ENCODE assay signal across 29 mouse cellular contexts in the genomic region with DNA sequence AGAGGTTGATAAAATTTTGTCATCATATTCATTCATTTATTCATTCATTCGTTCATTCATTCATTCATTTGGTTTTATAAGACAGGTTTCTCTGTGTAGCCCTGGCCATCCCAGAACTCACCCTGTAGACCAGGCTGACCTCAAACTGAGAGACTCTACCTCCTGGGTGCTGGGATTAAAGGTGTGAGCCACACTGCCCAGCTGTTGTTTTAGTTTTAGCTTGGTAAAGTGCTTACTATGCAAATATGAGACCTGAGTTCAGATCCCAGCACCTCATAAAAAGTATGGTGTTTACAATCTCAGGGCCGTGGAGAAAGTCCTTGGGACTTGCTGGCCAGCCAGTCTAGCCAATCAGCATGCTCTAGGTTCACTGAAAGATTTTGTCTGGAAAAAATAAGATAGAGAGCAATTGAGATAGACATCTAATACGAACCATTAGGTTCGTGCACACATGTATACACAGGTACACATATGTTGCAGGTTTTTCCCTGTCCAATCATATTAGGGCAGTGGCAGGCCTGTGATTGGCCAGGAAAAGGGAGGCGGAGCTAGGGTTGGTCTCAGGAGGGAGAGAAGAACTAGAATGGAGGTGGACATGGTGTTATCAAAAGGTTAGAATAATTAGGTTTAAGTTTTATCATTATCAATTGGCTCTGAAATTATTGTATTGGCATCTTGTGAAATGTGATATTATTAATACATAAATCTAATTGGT. TPM values are rescaled to one million over a fixed set of nuclear protein-coding genes. Genes with fewer than 3 reads are reported as not detected.
DNase-seq lines count a peak whose midpoint lies in the region; ATAC-seq and TF ChIP-seq lines count a peak whose summit lies in the region.
"Had no signal": no experiment of that assay in that cellular context is flagged by ENCODE, and none has a peak within 500 bp of the region (broad histone marks: within the 10 kb centered on the region; RNA-seq: fewer than 3 reads in every experiment).

No protein-coding gene starts in this region.

- H3K27me3 ChIP-seq in CH12.LX (replicated peaks), result no peaks in the 10 kb centered on the region
- no peaks in the 10 kb centered on the region for H3K27me3 ChIP-seq in liver, embryonic 11.5 days (replicated peaks; ENCODE audit: control insufficient read depth, insufficient read depth, low read length)
- no peaks in the 10 kb centered on the region for H3K27me3 ChIP-seq in hindbrain, embryonic 12.5 days
- H3K27me3 ChIP-seq: embryonic facial prominence, embryonic 13.5 days; embryonic facial prominence, embryonic 15.5 days; forebrain, embryonic 12.5 days; Patski had no signal

- no peak for TF ChIP-seq POLR2A in CH12.LX (IDR thresholded peaks at IDR 0.05; ENCODE audit: low read depth, low read length)

- TF ChIP-seq CTCF in CH12.LX (conservative IDR thresholded peaks at IDR 0.05 in 1 of 2, IDR thresholded peaks at IDR 0.05 in 1 of 2; ENCODE audit: low read depth in 2 of 2, low read length in 2 of 2), result no peak

- no peak overlapping the region for H3K27ac ChIP-seq in CH12.LX (ENCODE audit: insufficient read depth, low read depth)
- no peak overlapping the region for H3K27ac ChIP-seq in liver, embryonic 11.5 days (ENCODE audit: low read depth, low read length)
- no peak overlapping the region for H3K27ac ChIP-seq in hindbrain, embryonic 12.5 days
- H3K27ac ChIP-seq: embryonic facial prominence, embryonic 13.5 days; embryonic facial prominence, embryonic 15.5 days; forebrain, embryonic 10.5 days; forebrain, embryonic 12.5 days had no signal

- TF ChIP-seq EP300 in CH12.LX (IDR thresholded peaks at IDR 0.05; ENCODE audit: low read length), result no peak

- no peak overlapping the region for H3K4me2 ChIP-seq in CH12.LX (ENCODE audit: insufficient read depth, low read depth, poor library complexity, severe bottlenecking)
- no peak overlapping the region for H3K4me2 ChIP-seq in liver, embryonic 11.5 days
- H3K4me2 ChIP-seq in hindbrain, embryonic 12.5 days (replicated peaks), result no peak overlapping the region
- H3K4me2 ChIP-seq: embryonic facial prominence, embryonic 13.5 days; embryonic facial prominence, embryonic 15.5 days; forebrain, embryonic 12.5 days had no signal

- peaks cover 0 to 21% of the 10 kb centered on the region in 2 experiments; a peak in 2 of 4 replicates for H3K4me1 ChIP-seq in CH12.LX (ENCODE audit: control insufficient read depth in 1 of 2, insufficient read depth in 2 of 2)
- H3K4me1 ChIP-seq in liver, embryonic 11.5 days (replicated peaks; ENCODE audit: control insufficient read depth, insufficient read depth, low read length), result peaks cover 6% of the 10 kb centered on the region
- 0 out of 2 replicates have a peak, but pooled peaks cover 3% of the 10 kb centered on the region for H3K4me1 ChIP-seq in hindbrain, embryonic 12.5 days

- dilution Hi-C loops in CH12.LX (cut with MboI; ENCODE audit: extremely low pct_ligation_motif_present, extremely low pct_unique_long_range_greater_than_20kb, low sequenced_read_pairs), result no loop called here

- no peak for ATAC-seq in liver, embryonic 11.5 days (replicated peaks; ENCODE audit: low FRiP score)
- ATAC-seq in hindbrain, embryonic 12.5 days (ENCODE audit: low FRiP score), result no peak
- ATAC-seq: activated CD4-positive, CD25-positive, alpha-beta regulatory T cell, adult 4 months; CD4-positive, CD25-positive, alpha-beta regulatory T cell, adult 4 months; forebrain, embryonic 14.5 days; forebrain, embryonic 16.5 days; Patski had no signal

- no peak for TF ChIP-seq RAD21 in CH12.LX (IDR thresholded peaks at IDR 0.05; ENCODE audit: low read depth, low read length)

- in situ Hi-C loops in CH12.LX (cut with MboI; ENCODE audit: low pct_ligation_motif_present, low pct_unique_long_range_greater_than_20kb, low sequenced_read_pairs), result no loop called here

- no peak overlapping the region for H3K4me3 ChIP-seq in CH12.LX (replicated peaks in 1 of 3; ENCODE audit: low read depth in 2 of 3, low read length in 2 of 3, poor library complexity in 1 of 3)
- no peak overlapping the region for H3K4me3 ChIP-seq in liver, embryonic 11.5 days (ENCODE audit: low read depth, low read length)
- no peak overlapping the region for H3K4me3 ChIP-seq in hindbrain, embryonic 12.5 days
- H3K4me3 ChIP-seq: embryonic facial prominence, embryonic 13.5 days; embryonic facial prominence, embryonic 15.5 days; erythroblast, embryonic 14.5 days; forebrain, embryonic 10.5 days; forebrain, embryonic 12.5 days had no signal

- no peaks in the 10 kb centered on the region for H3K9me3 ChIP-seq in CH12.LX (replicated peaks; ENCODE audit: low read length)
- H3K9me3 ChIP-seq in liver, embryonic 11.5 days (ENCODE audit: control insufficient read depth, low read length), result no peaks in the 10 kb centered on the region
- no peaks in the 10 kb centered on the region for H3K9me3 ChIP-seq in hindbrain, embryonic 12.5 days (replicated peaks)
- H3K9me3 ChIP-seq: embryonic facial prominence, embryonic 13.5 days; embryonic facial prominence, embryonic 15.5 days; forebrain, embryonic 10.5 days; forebrain, embryonic 12.5 days; G1E had no signal

- DNase-seq in heart, adult 11 months, result peak; percentile 78
- DNase-seq in heart, adult 18-20 months, result no peak
- DNase-seq in CH12.LX (ENCODE audit: extremely low read depth), result no peak
- peak; percentile 32 for DNase-seq in ES-CJ7 (ENCODE audit: low read depth, low spot score)
- DNase-seq in R1 (ENCODE audit: low read depth, low spot score), result peak; percentile 82
- no peak for DNase-seq in liver, embryonic 11.5 days (ENCODE audit: low spot score)
- DNase-seq in urinary bladder, postnatal 4 days (ENCODE audit: low spot score in 2 of 2), result no peak
- DNase-seq: adrenal gland, adult 8-10 months; adrenal gland, postnatal 14 days; B cell, adult 2 months; cerebellum, adult 11 months; cerebellum, adult 18-20 months; cerebellum, adult 8-10 months; cerebellum, adult 9-11 months; cerebellum, postnatal 14 days; cerebellum, postnatal 36 days; embryo, embryonic 11 days had no signal

- H3K36me3 ChIP-seq in CH12.LX (replicated peaks in 1 of 2; ENCODE audit: control insufficient read depth in 1 of 2, insufficient read depth in 1 of 2, low read length in 1 of 2), result peaks cover 0 to 14% of the 10 kb centered on the region in 2 experiments
- no peaks in the 10 kb centered on the region for H3K36me3 ChIP-seq in liver, embryonic 11.5 days (ENCODE audit: control insufficient read depth, insufficient read depth, low read length)
- H3K36me3 ChIP-seq in hindbrain, embryonic 12.5 days, result no peaks in the 10 kb centered on the region
- H3K36me3 ChIP-seq: embryonic facial prominence, embryonic 13.5 days; embryonic facial prominence, embryonic 15.5 days; forebrain, embryonic 10.5 days; forebrain, embryonic 12.5 days; G1E had no signal

- no peak overlapping the region for H3K9ac ChIP-seq in CH12.LX (ENCODE audit: insufficient read depth, low read depth)
- no peak overlapping the region for H3K9ac ChIP-seq in liver, embryonic 11.5 days (ENCODE audit: low read depth, low read length)
- H3K9ac ChIP-seq in hindbrain, embryonic 12.5 days, result no peak overlapping the region
- H3K9ac ChIP-seq: embryonic facial prominence, embryonic 13.5 days; embryonic facial prominence, embryonic 15.5 days; forebrain, embryonic 12.5 days had no signal

- 74% methylated on average over 5 of the region's 5 CpGs for WGBS in liver, embryonic 11.5 days
- WGBS in hindbrain, embryonic 12.5 days, result 81% methylated on average over 5 of the region's 5 CpGs

- no peaks in the 10 kb centered on the region; the same call in 1 of the 2 replicates for H3K79me2 ChIP-seq in CH12.LX (replicated peaks; ENCODE audit: control insufficient read depth, extremely low read depth, insufficient read depth, poor library complexity, severe bottlenecking)

TF ChIP-seq in CH12.LX, 34 proteins besides CTCF, POLR2A, EP300 and RAD21:
- TF ChIP-seq MAFK (IDR thresholded peaks at IDR 0.05; ENCODE audit: insufficient replicate concordance, low read length) (peak; percentile 57; the same call in 1 of the 2 replicates), ETS1 (conservative IDR thresholded peaks at IDR 0.05; ENCODE audit: low read depth, low read length) (no peak)

RNA-seq across cellular contexts. Expression of a gene that starts 5.5 kb away (rescaled TPM):
- total RNA-seq in heart, adult 18-20 months (2021), result 10 to 100 TPM; 29.1 to 29.5 TPM
- 19.9 and 20.5 TPM in 2 replicates for total RNA-seq in CH12.LX (2012; rRNA removed)
- 32.0 and 32.8 TPM in 2 replicates for total RNA-seq in CH12.LX (2014; rRNA removed)
- polyA plus RNA-seq in CH12.LX (2012; ENCODE audit: insufficient read length, low read depth), result 18.6 and 20.5 TPM in 2 replicates
- polyA plus RNA-seq in liver, embryonic 11.5 days (2014; fragmentation: Nextera tagmentation; extraction: Ambion mirVana), result 17.8 and 19.5 TPM in 2 replicates
- 16.3 and 21.1 TPM in 2 replicates for polyA plus RNA-seq in hindbrain, embryonic 12.5 days (2016; fragmentation: Nextera tagmentation; extraction: Ambion mirVana)

RNA-seq across cellular contexts. Expression of a gene that starts 15.7 kb away (rescaled TPM):
- total RNA-seq in heart, adult 18-20 months (2021), result 1,000 to 10,000 TPM; 1,939 to 2,067 TPM
- 293 and 362 TPM in 2 replicates for total RNA-seq in CH12.LX (2012; rRNA removed)
- 601 and 717 TPM in 2 replicates for total RNA-seq in CH12.LX (2014; rRNA removed)
- polyA plus RNA-seq in CH12.LX (2012; ENCODE audit: insufficient read length, low read depth), result 264 and 297 TPM in 2 replicates
- 483 and 529 TPM in 2 replicates for polyA plus RNA-seq in liver, embryonic 11.5 days (2014; fragmentation: Nextera tagmentation; extraction: Ambion mirVana)
- polyA plus RNA-seq in hindbrain, embryonic 12.5 days (2016; fragmentation: Nextera tagmentation; extraction: Ambion mirVana), result 333 and 361 TPM in 2 replicates

RNA-seq across cellular contexts. Expression of a gene that starts 15.9 kb away (rescaled TPM):
- total RNA-seq in heart, adult 18-20 months (2021), result 10 to 100 TPM; 25.3 to 26.2 TPM
- 49.0 and 51.8 TPM in 2 replicates for total RNA-seq in CH12.LX (2012; rRNA removed)
- total RNA-seq in CH12.LX (2014; rRNA removed), result 50.0 and 60.8 TPM in 2 replicates
- polyA plus RNA-seq in CH12.LX (2012; ENCODE audit: insufficient read length, low read depth), result 43.0 and 48.8 TPM in 2 replicates
- polyA plus RNA-seq in liver, embryonic 11.5 days (2014; fragmentation: Nextera tagmentation; extraction: Ambion mirVana), result 67.6 and 70.8 TPM in 2 replicates
- polyA plus RNA-seq in hindbrain, embryonic 12.5 days (2016; fragmentation: Nextera tagmentation; extraction: Ambion mirVana), result 72.8 and 73.8 TPM in 2 replicates

RNA-seq across cellular contexts. Expression of a gene that starts 41.4 kb away (rescaled TPM):
- 1 to 10 TPM in 1 of 2 experiments, not detected in 1; 1.0 TPM for total RNA-seq in heart, adult 18-20 months (2021)
- 9.9 and 15.1 TPM in 2 replicates for total RNA-seq in CH12.LX (2012; rRNA removed)
- total RNA-seq in CH12.LX (2014; rRNA removed), result 3.4 and 3.5 TPM in 2 replicates
- 12.1 and 13.3 TPM in 2 replicates for polyA plus RNA-seq in CH12.LX (2012; ENCODE audit: insufficient read length, low read depth)
- 3.9 and 4.7 TPM in 2 replicates for polyA plus RNA-seq in liver, embryonic 11.5 days (2014; fragmentation: Nextera tagmentation; extraction: Ambion mirVana)
- 7.3 and 7.7 TPM in 2 replicates for polyA plus RNA-seq in hindbrain, embryonic 12.5 days (2016; fragmentation: Nextera tagmentation; extraction: Ambion mirVana)

Comparison
In these comparisons a context has a peak if more than half of its experiments do, and no peak if none do; other contexts are left out.
1. DNase-seq: peak in heart, adult 11 months (single experiment), ES-CJ7 (single experiment) and R1 (single experiment); none in heart, adult 18-20 months (0 of 2), CH12.LX (single experiment), liver, embryonic 11.5 days (single experiment) and urinary bladder, postnatal 4 days (0 of 2).